Mouse (Mus musculus) c-Kit-negative CD71-positive TER-119-positive erythroid progenitor cells, embryonic 14.5 days (primary cell): ENCODE measurements around the gene Prox1.

Experiments used
- DNase-seq: peaks from one replicate; pipeline ENCODE4 v3.0.0-alpha.2; 2013; ENCODE audit warnings: low read depth, low spot score

The Prox1 gene

DNA sequence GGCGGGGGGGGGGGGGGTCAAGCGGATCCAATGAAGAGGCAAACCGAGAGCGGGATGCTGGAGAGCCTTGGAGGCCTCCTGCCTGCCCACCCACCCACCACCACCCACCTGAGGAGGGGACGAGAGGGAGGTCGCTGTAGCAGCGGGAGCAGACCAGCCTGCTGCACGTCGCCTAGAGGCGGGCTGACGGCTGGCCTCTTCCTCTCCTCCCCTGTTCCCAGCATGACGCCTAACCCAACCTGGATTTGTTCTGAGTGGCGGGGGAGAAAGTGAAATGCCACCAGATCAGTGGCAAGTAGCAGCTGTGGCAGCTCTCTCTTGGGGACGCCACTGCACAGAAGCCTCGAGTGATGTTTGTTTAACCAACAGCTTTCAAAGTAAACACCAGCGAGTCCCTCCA lies 3.1 kb upstream of the Prox1 start:
- DNase-seq: no peak

DNA sequence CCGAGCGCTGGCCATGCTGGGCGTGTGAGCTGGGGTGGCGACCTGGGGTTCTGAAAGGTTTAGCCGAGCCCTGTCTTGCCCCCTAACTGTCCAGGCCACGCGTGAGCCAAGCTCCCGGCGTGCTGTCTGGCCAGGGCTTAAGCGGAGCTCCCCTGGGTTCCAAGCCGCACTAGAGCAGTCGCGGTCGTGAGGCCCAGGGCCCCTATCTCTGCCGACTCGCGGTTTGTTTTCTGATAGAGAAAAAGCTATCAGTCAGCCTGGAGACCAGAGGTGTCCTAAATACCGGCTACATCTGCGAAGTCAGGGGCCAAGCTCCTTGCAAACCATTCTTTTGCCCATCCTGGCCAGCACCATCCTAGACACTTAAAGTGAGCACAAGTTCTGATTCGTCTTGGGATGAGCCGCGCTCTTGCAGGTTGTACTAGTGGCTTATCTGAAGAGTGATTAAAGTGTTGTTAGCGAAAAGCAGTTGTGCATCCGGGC lies 2.5 kb upstream of the Prox1 start:
- DNase-seq: no peak

DNA sequence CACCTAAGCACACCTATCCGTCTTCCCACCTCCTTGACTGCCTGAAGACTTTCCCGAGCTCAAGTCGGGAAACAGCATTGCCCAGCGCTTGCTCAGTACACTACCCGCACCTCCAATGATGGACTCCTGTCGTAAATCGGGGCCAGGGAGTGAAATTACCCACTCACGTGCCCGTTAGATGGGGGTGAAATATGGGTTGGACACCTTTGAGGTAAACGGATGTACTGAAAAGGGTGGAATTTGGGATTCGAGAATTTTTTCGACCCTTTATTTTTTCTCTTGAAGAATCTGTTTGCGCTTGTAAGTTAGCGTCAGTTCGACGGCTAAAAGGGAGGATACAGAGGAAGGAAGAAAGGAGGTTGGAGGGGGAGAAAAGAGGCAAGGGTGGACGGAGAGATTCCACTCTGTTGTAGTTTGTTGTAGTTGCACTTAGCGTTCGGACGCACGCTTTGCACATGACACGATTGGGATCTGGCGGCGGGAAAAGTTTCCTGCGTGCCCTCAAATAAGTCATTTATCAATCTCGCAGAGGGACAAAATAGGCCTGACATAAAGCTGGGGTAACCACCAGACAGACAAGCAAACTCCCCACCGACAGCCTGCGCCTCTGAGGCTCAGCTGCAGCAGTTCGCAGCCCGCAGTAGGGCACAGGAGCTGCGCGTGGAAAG lies 1.9 kb upstream of the Prox1 start:
- no peak for DNase-seq

DNA sequence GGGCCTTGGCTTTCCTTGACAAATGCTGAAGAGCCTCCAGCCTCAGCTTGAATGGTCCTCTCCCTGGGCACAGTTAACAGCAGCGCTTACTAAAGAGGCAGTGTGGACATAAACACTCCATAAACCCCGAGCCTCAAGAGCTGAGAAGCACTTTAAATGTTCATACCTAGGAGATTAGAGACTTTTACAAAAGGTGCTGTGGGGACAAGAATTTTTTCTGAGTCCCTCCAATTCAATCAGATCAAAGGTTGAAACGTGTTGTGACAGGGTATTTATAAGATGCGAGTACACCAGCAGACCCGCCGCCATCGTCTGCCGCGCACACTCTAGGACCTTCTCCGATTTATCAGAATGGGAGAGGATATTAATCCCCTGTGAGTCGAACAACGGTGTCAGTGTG lies 1.2 kb upstream of the Prox1 start:
- no peak for DNase-seq

DNA sequence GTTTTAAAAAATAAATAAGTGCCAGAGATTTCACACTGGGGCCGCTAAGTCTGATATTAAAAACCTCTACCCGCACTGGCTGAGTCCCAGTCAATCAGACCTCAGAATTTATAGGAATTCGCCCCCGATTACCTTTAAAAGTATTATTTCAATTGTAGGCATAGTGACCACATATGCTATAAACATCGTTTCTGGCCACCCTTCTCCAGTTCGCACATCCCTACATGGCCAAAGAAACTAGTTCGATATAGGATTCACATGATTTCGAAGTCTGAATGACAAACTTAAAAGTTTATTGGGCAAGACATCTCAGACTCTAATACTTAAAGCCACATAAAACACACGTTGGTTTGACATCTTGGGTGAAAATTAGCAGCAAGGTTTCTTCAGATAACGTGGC lies 827 bp upstream of the Prox1 start:
- DNase-seq: no peak

DNA sequence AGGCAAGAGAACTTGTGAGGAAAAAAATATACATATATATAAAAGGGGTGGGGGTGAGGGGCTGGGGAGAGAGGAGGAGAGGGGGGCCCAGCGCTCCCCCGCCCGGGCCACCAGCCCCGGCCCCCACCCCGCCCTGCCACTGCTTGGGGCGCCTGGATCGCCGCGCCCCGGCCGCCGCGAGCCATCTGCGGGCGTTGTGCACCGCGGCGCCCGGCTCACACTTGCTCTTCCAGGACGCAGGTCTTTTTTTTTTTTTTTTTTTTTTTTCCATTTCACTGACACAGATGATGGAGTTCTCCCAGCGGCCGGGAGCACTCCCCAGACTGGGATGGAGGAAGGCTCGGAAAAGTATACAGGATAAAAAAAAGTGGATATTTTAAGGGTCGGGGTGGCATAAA lies 304 bp upstream of the Prox1 start:
- DNase-seq: no peak

DNA sequence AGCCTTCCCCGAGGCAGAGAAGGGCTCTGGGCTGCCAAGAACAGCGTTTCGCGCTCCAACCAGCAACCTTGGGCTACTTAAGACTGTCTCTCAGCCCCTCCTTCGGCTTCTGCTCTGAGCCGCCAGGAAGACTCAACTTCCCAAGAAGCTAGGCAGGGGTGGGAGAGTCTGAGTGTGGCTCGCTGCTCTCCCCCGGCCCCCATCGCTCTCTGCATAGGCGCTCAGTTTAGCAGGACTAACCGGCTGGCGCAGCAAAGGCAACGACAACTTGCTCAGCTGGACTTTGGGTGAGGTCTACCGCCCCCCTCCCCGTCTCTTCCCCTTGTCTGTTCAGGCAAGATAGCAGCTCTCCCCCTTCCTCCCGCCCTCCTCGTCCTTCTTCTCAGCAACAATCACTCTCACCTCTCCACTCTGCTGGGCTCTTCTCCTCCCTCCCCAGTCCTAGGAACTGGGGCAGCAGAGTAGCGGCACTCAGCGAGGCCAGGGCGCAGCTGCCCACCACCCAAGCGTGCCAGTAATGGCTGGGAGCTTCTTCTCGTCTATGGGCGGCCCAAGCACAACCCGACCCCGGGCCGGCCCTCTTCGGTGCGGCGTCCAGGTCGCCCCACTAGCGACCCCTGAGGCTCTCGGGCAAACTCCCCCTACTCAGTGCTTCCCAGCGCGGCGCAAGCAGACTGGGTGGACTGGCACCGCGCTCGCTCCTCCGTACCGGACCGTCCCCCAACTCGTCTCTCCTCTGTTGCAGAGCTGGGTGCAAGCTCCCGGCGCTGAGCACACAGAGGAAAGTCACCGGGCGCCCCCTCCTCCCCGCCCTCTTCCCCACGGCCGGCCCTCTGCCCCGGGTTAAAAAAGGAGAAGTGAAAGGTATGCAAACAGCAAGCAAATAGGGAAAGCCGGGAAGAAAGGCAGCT lies 1.5 kb downstream of the Prox1 start:
- no peak for DNase-seq

DNA sequence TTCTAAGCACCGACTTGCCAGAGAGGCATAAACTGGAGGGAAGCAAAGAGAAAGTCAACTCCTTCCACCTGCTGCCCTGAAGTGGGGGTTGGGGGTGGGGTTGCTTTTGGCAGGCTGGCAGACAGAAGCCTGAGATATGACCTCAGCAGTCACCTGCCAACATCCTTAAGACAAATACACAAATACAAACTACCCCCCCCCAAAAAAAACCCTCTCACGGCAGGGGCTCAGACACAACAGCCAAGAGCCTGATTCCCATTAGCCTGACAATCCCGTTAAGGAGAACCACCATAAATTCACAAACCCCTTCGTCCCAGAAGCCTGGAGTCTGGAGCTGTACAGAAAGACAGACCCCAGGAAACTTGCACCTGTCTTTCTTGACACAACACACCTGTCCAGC lies 2.4 kb downstream of the Prox1 start:
- DNase-seq: no peak

DNA sequence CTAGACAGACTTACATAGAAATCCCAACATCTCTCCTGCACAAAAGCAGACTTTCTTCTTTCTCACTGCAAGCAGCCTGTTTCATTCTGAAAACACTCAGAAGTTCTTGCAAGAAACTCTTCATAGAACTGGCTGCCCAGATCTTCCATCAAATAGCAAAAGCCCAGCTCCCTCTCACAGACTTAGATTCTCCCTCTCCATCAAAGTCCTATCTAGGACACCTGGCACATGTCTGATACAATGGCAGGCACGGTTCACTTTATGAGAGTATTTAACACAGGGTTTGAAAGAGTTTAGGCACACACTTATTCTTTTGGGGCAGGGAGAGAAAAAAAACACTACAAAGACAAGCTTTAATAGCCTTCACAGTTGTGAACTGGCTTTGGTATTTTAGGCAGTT lies 2.9 kb downstream of the Prox1 start:
- no peak for DNase-seq

DNA sequence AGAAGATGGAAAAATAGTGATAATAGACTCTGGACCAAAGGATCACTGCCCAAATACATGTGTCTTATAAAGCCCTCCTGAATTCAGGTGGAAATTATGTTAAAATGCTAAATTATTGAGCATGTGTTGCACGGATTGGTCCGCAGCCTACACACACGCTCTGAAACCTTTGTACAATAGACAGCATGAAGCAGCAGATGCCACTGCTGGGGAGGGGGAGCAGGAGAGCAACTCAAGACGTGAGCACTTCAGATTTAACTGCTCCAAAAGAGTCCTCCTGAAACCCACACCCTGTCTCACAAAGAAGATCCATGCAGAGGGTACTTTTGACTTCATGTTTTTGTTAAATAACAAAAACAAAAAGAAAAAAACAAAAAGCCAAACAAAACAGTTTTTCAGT lies 5.0 kb downstream of the Prox1 start:
- DNase-seq: no peak

DNA sequence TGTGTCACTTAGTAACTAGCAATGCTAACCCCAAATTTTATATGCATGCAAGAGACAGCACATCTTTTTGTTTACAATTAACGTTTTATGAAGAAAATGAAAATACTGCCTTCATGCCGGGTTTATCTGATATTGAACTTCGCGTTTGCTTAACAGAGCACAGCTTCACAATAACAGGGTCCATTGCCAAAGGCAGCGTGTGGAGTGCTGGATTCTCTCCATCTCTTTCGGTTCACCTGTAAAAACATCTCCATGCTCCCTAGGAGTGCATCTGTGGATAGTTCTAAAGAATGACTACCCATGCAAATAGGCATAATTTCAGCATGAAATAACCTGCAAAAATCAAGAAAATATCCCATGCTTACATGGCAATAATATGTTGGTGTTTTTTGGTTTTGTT lies 7.0 kb downstream of the Prox1 start:
- DNase-seq: no peak

DNA sequence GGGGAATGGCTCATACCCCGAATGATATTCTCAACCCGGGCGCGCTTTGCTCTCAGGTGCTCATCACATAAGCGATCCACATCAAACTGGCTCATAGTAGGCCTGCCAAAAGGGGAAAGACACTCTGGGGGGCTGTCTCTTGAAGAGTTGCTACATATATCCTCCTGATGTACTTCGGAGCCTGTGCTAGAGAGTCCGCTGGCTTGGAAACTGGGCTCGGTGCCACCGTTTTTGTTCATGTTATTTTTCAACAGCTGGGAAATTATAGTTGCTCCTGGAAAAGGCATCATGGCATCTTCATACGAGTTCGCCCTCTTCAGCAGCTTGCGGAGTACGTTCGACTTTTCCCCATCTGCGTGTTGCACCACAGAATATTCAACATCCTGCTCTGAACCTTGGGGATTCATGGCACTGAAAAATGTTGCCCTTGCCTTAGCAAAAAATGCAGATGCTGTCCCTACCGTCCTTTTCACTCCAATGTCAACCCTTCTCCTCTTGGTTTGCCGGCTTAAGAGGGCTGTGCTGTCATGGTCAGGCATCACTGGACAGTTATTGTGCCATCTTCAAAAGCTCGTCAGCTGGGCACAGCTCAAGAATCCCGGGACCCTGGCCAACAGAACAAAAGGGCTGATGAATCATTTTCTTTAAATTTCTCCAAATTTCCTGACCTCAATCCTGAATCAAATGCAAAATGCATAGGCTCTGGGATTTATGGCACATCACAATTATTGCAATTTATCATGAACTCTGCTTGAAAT lies 8.6 kb downstream of the Prox1 start:
- DNase-seq: no peak

DNA sequence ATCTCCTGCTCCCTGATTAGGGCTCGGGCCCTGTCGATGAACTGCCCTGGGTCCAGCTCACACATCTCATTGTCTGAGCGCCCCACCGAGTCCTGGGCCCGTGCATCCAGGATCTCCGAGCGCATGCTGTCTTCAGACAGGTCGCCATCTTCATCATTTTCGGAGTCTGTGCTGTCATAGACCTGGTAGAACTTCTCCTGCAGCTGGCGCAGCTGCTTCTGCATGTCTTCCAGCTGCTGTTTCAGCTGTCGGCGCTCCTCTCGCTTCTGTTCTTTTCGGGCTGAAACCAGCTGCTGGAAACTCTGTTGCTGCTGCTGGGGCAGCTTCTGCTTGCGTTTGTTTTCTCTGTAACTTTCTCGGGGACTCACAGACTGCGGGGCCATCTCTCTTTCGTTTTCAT lies 9.2 kb downstream of the Prox1 start:
- DNase-seq: no peak

DNA sequence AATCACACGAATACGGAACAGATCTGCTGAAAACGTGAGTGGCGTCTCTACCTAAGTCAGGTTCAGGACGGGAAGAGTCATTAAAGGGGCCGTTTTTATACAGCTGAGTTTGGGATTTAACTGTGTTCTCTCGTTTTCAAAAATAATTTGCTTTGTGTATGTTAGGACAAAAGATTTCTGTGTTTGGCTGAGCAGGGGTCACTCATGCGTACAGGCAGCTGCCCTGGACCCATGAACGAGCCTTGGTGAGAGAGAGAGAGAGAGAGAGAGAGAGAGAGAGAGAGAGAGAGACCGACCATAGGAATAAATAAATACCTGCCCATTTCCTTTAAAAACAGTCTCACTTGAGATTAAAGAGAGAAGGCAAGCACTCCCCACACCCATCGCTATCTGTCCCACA lies 11.1 kb downstream of the Prox1 start:
- no peak for DNase-seq

DNA sequence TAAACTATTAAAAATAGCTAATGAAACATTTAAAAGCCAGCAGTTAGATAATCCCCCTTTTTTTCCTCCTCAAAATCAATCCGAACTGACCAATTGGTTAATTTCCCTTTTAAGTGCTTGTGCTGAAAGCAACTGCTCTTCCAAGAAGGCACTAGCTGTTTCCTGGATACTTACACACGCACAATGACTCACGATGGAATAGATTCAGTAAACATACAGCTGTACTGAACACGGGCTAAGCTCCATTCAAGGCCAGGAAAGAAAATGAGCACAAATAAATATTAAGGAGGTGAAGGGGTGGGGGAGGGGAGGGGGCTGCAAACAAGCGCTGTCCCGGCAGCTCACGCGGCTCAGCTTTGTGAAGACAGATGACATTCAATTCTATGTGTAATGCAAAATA lies 14.8 kb downstream of the Prox1 start:
- no peak for DNase-seq

DNA sequence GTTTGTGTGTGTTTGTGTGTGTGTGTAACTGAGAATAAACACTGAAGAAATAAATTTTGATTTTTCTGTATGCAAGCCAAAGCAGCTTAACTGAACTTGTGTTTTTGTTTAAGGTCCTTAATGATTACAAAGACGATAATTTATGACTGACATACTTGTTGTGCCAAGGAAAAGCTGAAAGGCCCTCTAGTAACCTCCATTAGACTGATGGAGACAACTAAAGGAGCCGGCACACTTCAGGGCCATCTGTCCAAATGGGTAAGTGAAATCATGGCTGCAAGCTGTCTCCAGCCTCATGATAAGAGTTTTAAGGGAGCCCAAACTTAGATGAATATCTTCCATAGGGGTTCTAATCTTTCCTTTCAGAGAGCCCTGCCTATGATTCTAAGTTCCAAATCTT lies 15.5 kb downstream of the Prox1 start:
- DNase-seq: no peak

DNA sequence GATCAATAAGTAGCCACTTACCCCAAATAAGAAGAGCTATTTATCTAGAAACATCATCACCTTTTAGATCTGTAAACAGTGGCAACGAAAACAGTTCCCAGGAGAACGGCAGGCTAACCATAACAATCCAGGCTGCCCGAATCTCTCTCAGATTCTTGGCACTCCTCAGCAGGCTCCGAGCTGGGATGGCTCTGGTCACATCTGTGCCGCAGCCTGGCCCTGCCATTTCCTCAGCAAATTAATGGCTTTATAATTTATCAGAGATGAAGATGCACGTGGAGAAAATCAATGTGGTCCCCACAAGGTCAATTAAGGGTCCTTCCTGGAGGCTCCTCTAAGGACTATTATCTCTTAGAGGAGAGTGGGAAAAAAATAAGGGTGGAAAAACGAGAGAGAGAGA lies 16.2 kb downstream of the Prox1 start:
- no peak for DNase-seq

DNA sequence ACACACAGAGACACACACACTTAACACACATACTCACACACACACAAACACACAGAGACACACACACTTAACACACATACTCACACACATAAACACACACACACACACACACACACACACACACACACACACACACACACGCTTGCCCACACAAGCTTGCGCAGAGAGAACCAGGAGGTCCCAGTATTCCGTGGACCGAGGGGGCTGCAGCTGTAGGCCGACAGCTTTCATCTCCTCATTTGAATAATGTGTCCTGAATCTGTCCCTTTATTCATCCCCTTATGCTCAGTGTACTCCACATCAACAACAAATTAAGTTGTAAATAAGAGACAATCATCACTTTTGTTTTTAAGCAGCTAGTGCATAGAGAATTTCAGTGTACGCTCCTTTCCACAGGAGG lies 17.9 kb downstream of the Prox1 start:
- DNase-seq: no peak

DNA sequence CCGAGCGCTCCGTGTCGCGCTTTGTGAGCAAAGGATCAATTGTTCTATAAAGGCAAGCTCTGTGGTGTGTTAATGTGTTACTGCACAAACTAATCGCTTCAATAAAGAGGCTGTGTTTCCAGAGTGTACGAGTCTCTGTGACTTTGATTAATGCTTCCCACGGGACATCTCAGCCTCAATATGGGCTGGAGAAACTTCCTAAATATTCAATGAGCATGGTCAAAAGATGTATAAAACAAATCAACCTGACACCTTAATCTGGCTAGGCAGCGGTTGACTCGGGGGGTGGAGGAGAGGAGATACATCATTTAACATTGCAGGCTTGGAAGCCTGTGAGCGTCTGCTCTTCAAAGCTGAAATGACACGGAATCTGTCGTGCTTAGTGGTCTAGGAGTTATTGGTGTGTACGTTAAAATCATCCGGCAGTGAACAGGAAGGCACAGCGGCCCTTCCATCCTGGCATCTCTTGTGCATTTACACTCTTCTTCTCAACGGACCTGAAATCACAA lies 21.2 kb downstream of the Prox1 start:
- DNase-seq: no peak

DNA sequence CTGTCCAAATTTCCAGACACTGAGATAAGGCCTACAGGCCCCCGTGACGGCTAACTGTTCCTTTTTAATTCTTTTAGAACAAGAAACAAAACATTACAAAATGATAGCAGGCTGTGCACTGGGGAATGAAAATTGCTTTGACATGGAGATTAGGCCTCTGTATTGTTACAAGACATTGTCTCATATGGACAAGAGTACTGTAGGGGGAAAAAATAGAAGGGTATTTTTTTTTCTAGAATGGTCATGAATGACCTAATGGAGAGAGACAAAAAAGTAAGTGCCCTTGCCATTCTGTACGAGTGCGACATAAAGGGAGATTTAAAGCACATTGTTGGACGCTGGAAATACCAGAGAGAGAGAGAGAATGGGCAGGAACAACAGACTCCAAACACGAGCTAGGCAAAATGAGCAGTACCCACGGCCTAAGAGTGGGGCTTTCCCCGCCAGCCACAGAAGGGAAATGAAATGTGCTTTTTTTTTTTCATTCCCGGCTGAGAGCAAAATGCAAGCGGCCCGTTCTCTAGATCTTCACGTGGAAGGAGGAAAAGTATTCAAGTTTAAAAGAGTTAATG lies 21.8 kb downstream of the Prox1 start:
- DNase-seq: no peak

DNA sequence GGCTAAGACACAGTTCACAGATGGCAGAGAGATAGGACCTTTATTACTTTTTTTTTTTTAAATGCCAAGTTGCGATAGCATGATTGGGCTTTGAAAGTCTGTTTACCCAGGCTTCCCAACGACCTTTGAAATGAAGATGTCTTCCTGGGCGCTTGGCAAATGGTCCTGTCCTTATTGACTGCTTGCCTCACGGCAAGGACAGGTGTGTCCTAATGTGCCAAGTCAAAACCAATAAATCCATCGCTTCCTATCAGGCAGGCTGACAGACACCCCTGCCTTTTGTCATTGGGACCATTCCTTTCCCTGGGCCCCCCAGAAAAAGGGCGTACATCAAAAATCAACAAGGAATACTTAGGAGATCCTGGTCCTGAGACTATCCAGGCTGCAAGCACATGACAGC lies 22.7 kb downstream of the Prox1 start:
- DNase-seq: no peak

DNA sequence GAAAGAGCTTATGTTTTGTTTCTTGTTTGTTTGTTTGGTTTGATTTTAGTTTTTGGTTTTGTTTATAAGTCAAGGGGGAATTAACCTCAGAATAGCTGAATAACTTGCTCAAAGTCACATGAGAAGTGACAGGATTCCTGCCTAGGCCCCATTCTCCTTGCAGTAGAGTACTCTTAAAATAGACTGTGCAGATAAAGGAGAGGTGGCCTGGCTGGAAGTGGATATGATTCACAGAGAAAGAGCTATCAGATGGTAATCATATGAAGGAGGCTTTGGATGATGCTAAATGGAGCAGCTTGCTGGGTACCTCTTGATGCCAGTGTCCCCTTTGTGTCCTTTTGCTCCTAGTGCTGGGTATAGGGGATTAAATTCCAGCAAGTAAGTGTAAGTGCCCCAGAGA lies 26.1 kb downstream of the Prox1 start:
- no peak for DNase-seq
